Mouse (Mus musculus) bone marrow, adult 2 months (tissue): Measurements from ENCODE around the gene Mmel1.

Source experiments
- CTCF ChIP-seq: fragments of 200-500 bp; IDR thresholded peaks from 2 replicates; pipeline ENCODE4 v1.5.1; 2011; ENCODE audit warnings: low read length, control low read depth; ENCODE audit not compliant: control insufficient read depth, insufficient read depth
- POLR2A ChIP-seq: fragments of 200-500 bp; IDR thresholded peaks from 2 replicates; pipeline ENCODE4 v1.6.1; 2011; ENCODE audit warnings: low read depth, mild to moderate bottlenecking, control low read depth, low read length, borderline replicate concordance; ENCODE audit not compliant: control insufficient read depth

DNA sequence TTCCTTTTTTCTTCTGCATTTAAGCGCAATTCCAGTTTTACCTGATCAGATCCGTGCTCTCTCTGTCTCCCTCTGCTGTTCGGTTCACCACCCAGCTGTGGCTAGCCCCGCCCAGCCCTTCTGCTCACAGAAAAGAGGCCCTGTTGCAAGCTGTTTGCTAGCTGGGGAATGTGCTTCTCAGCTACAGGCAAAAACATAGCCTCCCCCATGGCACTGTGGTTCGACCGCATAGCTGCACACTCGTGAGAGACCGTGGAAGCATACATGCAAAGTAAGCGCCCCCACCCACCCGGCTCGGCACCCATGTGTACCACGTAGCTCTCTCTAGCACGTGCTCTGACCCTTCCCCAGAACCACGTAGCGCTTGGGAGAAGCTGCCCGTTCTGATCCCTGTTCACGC lies 38.4 kb downstream of the Mmel1 start:
- TF ChIP-seq CTCF = peak; percentile 88
- peak; percentile 20; the same call in 1 of the 2 replicates for TF ChIP-seq POLR2A
